Mouse (Mus musculus): ENCODE data around the gene Sash1. TPM values are rescaled to one million over a fixed set of nuclear protein-coding genes. Genes with fewer than 3 reads are reported as not detected.

Sash1 gene
- polyA plus RNA-seq, 1 experiment from 2014 or later: 5.5 TPM

DNA sequence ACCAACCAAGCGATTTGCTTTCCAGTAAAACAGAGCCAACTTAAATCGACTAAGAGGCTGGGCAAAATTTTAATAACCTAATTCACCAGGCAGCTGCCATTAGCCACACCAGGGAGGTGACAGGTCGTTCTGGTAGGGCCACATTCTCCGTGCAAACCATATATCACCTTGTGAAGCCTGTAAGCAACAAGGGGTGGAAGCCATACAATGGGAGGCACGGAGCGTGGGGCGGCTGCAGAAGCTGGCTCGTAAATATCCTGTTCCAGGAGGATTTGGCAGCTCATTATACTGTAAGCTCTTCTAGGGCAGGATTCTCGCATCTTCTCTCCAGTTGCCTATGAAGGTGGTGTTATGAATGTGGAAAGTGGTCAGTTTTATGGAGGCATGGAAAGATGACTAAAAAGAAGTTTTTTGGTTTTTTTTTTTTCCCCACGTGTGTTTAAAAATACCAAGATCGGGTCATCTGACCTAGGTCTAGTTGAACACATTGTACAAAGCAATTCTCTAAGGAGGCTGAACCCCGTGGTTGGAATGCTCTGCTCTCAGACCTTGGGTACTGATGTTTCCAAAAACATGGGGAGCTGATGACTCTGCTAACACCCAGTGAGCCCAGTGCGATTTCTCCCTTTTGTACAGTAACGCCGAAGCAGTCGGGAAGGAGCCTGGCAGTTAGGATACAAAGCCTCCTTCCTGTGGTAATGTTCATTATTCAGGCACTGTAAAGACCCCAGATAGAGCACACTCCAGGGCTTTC lies 24.5 kb upstream of the Sash1 start:
- ATAC-seq (replicated peaks; ENCODE audit: low FRiP score, low read depth) (no peak), DNase-seq (ENCODE audit: low spot score) (peak; percentile 76)
- Histone ChIP-seq H3K4me2 (ENCODE audit: low read length) (no peak overlapping the region), H3K27me3 (ENCODE audit: insufficient read depth, low read length) (no peaks in the 10 kb centered on the region), H3K9ac (ENCODE audit: low read depth, low read length) (no peak overlapping the region), H3K36me3 (ENCODE audit: insufficient read depth, low read length) (no peaks in the 10 kb centered on the region), H3K27ac (no peak overlapping the region), H3K4me1 (replicated peaks; ENCODE audit: insufficient read depth, low read length) (peaks cover 6% of the 10 kb centered on the region; the same call in 1 of the 2 replicates), H3K4me3 (replicated peaks; ENCODE audit: low read depth, low read length) (no peak overlapping the region), H3K9me3 (replicated peaks; ENCODE audit: low read length) (no peaks in the 10 kb centered on the region)
- 35% methylated on average over 16 of the region's 16 CpGs for WGBS
- no peak for TF ChIP-seq CTCF (IDR thresholded peaks at IDR 0.05; ENCODE audit: low read depth)

DNA sequence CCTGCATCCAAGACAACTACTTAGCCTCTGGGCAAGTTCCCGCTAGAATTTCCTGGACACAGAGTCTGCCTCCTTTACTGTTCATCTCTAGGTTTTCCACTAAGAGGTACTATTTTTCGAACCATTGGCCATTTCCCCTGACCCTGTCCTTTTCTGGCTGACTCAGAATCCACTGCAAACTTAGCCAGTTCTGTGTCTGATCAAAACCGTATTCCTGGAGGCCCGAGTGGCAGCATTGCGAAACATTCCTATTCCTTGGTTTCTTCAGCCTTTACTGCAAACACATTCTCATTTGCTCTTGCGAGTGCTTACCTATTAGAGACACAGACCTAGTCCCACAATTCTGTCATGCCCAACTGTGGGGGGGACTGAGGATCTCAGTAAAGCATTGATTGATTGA lies 17.2 kb upstream of the Sash1 start:
- H3K4me1 ChIP-seq (replicated peaks; ENCODE audit: insufficient read depth, low read length): no peaks in the 10 kb centered on the region
- H3K27ac ChIP-seq: no peak overlapping the region
- H3K9me3 ChIP-seq (replicated peaks; ENCODE audit: low read length): no peaks in the 10 kb centered on the region
- no peak overlapping the region for H3K4me3 ChIP-seq (replicated peaks; ENCODE audit: low read depth, low read length)
- H3K27me3 ChIP-seq (ENCODE audit: insufficient read depth, low read length): no peaks in the 10 kb centered on the region
- no peak overlapping the region for H3K9ac ChIP-seq (ENCODE audit: low read depth, low read length)
- H3K36me3 ChIP-seq (ENCODE audit: insufficient read depth, low read length): no peaks in the 10 kb centered on the region
- no peak for TF ChIP-seq CTCF (IDR thresholded peaks at IDR 0.05; ENCODE audit: low read depth)
- no peak overlapping the region for H3K4me2 ChIP-seq (ENCODE audit: low read length)
- DNase-seq (ENCODE audit: low spot score) (no peak), ATAC-seq (replicated peaks; ENCODE audit: low FRiP score, low read depth) (no peak)
- WGBS: 89% methylated on average over 6 of the region's 6 CpGs

DNA sequence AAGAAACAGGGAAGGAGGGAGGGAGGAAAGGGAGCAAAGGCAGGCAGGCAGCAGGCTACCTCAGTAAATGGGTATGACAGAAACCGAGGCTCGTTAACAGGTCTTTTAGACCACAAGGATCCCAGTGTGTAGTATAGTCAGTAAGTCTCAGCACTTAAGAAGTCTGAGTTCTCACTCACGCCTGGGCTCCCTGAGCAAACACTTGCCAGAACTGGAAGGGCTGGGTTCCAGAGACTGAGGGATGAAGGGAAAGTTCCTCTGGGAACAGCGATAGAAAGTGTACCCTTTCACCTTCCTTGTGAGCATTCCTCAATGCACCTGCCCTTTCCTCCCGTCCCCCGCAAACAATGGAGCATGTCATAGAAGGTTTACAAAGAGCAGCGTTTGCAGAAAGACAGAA lies 16.5 kb upstream of the Sash1 start:
- no peak overlapping the region for H3K4me3 ChIP-seq (replicated peaks; ENCODE audit: low read depth, low read length)
- WGBS: 82% methylated on average over 7 of the region's 7 CpGs
- DNase-seq (ENCODE audit: low spot score) (no peak), ATAC-seq (replicated peaks; ENCODE audit: low FRiP score, low read depth) (no peak)
- no peaks in the 10 kb centered on the region for H3K36me3 ChIP-seq (ENCODE audit: insufficient read depth, low read length)
- no peak for TF ChIP-seq CTCF (IDR thresholded peaks at IDR 0.05; ENCODE audit: low read depth)
- H3K9me3 ChIP-seq (replicated peaks; ENCODE audit: low read length): no peaks in the 10 kb centered on the region
- no peak overlapping the region for H3K4me2 ChIP-seq (ENCODE audit: low read length)
- H3K9ac ChIP-seq (ENCODE audit: low read depth, low read length): no peak overlapping the region
- no peaks in the 10 kb centered on the region for H3K27me3 ChIP-seq (ENCODE audit: insufficient read depth, low read length)
- no peak overlapping the region for H3K27ac ChIP-seq
- H3K4me1 ChIP-seq (replicated peaks; ENCODE audit: insufficient read depth, low read length): no peaks in the 10 kb centered on the region

DNA sequence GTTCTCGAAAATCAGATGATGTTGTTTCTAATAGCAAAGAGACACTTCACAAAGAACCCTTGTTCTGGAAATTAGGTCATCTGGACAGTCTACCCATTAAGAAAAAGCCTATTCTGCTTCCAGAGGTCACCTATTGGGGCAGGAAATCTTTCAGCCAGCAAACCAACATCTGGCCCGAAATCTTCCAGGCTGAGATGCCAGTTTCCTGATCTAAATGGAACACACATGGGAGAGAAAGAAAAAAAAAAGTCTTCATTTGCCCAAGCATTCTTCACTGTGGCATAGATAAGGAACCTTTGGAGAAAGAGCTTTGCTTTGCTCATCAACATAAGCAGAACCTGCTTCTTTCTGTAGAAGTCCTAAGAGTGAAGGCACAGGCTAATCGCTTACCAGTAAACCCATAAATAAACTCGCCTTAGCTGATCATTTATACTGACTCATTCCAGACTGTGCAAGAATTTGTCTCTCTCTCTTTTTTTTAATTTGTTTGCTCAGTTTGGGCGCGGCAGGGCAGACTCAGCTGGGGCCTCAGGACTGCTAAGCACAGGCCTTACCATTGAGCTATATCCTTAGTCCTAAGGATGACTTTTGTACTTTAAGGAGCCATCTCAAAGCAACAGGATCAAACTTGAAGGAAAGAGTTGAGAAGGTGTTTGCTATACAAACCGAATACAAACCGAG lies 13.1 kb upstream of the Sash1 start:
- no peaks in the 10 kb centered on the region for H3K27me3 ChIP-seq (ENCODE audit: insufficient read depth, low read length)
- no peak overlapping the region for H3K9ac ChIP-seq (ENCODE audit: low read depth, low read length)
- ATAC-seq (replicated peaks; ENCODE audit: low FRiP score, low read depth): no peak
- peak overlapping the region; percentile 34; the same call in 1 of the 2 replicates for H3K27ac ChIP-seq
- no peak for TF ChIP-seq CTCF (IDR thresholded peaks at IDR 0.05; ENCODE audit: low read depth)
- DNase-seq (ENCODE audit: low spot score): no peak
- WGBS: 68% methylated on average over 8 of the region's 8 CpGs
- no peak overlapping the region for H3K4me3 ChIP-seq (replicated peaks; ENCODE audit: low read depth, low read length)
- H3K9me3 ChIP-seq (replicated peaks; ENCODE audit: low read length): no peaks in the 10 kb centered on the region
- H3K4me2 ChIP-seq (ENCODE audit: low read length): no peak overlapping the region
- H3K4me1 ChIP-seq (replicated peaks; ENCODE audit: insufficient read depth, low read length): no peaks in the 10 kb centered on the region
- H3K36me3 ChIP-seq (ENCODE audit: insufficient read depth, low read length): no peaks in the 10 kb centered on the region

DNA sequence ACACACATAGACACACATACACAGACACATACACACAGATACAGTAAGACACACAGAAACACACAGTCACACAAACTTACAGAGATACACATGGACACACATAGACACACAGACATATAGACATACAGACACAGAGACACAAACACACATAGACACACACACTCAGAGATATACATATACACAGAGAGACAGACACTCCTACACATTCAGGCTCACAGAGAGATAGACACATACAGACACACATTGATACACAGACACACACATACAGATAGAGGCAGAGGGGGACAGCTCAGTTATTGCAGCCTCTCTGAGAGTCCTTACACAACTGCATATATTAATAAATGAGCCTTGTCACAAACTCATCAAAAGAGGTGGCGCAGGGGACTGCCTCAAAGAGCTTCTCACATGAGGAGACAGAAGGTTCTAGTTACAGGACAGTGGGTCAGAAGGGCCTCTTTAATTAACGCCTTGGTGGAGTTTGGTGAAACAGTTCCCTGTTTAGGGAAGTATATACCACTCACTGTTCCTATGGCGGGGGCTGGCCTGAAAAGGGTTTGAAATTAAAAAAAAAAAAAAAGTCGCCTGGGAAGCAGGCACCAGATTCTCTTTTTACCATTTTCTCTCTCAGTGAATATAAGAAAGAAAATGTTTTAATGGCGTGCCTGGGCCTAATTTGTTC lies 12.4 kb upstream of the Sash1 start:
- no peak for DNase-seq (ENCODE audit: low spot score)
- WGBS: 62% methylated on average over 5 of the region's 5 CpGs
- Histone ChIP-seq H3K27me3 (ENCODE audit: insufficient read depth, low read length) (no peaks in the 10 kb centered on the region), H3K36me3 (ENCODE audit: insufficient read depth, low read length) (no peaks in the 10 kb centered on the region), H3K9me3 (replicated peaks; ENCODE audit: low read length) (no peaks in the 10 kb centered on the region), H3K4me3 (replicated peaks; ENCODE audit: low read depth, low read length) (no peak overlapping the region), H3K4me1 (replicated peaks; ENCODE audit: insufficient read depth, low read length) (no peaks in the 10 kb centered on the region), H3K4me2 (ENCODE audit: low read length) (no peak overlapping the region), H3K27ac (no peak overlapping the region), H3K9ac (ENCODE audit: low read depth, low read length) (no peak overlapping the region)
- no peak for TF ChIP-seq CTCF (IDR thresholded peaks at IDR 0.05; ENCODE audit: low read depth)
- ATAC-seq (replicated peaks; ENCODE audit: low FRiP score, low read depth): no peak

DNA sequence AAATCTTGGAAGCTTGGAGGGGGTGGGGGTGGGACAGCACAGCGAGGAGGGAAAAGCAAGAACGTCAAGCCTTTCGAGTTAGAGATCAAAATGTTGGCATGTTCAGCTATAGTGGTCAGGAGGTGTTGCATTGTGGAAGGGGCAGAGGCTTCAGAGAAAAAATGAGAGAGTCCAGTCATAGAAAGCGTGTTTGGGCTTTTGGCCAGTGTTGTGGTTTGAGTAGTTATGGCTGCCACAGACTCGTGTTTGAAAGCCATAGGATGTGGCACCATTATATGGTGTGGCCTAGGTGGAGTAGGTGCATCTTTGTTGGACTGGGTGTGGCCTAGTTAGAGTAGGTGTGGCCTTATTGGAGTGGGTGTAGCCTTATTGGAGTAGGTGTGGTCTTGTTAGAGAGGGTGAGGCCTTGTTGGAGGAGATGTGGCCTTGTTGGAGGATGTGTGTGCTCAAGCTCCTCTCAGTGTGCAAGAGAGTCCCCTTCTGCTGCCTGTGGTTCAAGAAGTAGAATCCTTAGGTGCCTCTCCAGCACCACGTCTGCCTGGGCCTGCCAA lies 9.2 kb upstream of the Sash1 start:
- no peak overlapping the region for H3K4me3 ChIP-seq (replicated peaks; ENCODE audit: low read depth, low read length)
- no peak overlapping the region for H3K4me2 ChIP-seq (ENCODE audit: low read length)
- no peaks in the 10 kb centered on the region for H3K27me3 ChIP-seq (ENCODE audit: insufficient read depth, low read length)
- no peaks in the 10 kb centered on the region for H3K4me1 ChIP-seq (replicated peaks; ENCODE audit: insufficient read depth, low read length)
- H3K9ac ChIP-seq (ENCODE audit: low read depth, low read length): no peak overlapping the region
- H3K27ac ChIP-seq: no peak overlapping the region
- no peak for TF ChIP-seq CTCF (IDR thresholded peaks at IDR 0.05; ENCODE audit: low read depth)
- DNase-seq (ENCODE audit: low spot score) (no peak), ATAC-seq (replicated peaks; ENCODE audit: low FRiP score, low read depth) (no peak)
- no peaks in the 10 kb centered on the region for H3K36me3 ChIP-seq (ENCODE audit: insufficient read depth, low read length)
- no peaks in the 10 kb centered on the region for H3K9me3 ChIP-seq (replicated peaks; ENCODE audit: low read length)
- WGBS: 89% methylated on average over 6 of the region's 6 CpGs

Measured in kidney, postnatal 0 days (tissue).